Mouse (Mus musculus) MEL (cell line): ENCODE results near the gene Evc.
A peak's percentile ranks its signal among the peaks of the same experiment; 100 is the strongest.

Source experiments
- CHD2 ChIP-seq: IDR thresholded peaks from 2 replicates; pipeline ENCODE4 v1.6.1; 2011; ENCODE audit warnings: low read length, improper control_type of control experiment
- CTCF ChIP-seq, 3 experiments: IDR thresholded peaks in 2 of 3; conservative IDR thresholded peaks in 1 of 3; 2 replicates each; pipeline ENCODE4 v1.5.1; 2011 to 2012; ENCODE audit warnings: low read length in 3 of 3, low read depth in 2 of 3, mild to moderate bottlenecking in 2 of 3, improper control_type of control experiment in 1 of 3, inconsistent platforms in 1 of 3, mixed read lengths in 1 of 3, moderate library complexity in 1 of 3; ENCODE audit not compliant: control insufficient read depth in 1 of 3, insufficient read depth in 1 of 3, poor library complexity in 1 of 3, severe bottlenecking in 1 of 3
- EP300 ChIP-seq, 2 experiments: IDR thresholded peaks; 2 replicates each; pipeline ENCODE4 v1.6.1; 2011; ENCODE audit warnings: improper control_type of control experiment in 2 of 2, low read length in 2 of 2, low read depth in 1 of 2, mild to moderate bottlenecking in 1 of 2
- GABPA ChIP-seq: IDR thresholded peaks from 2 replicates; pipeline ENCODE4 v1.6.1; 2012; ENCODE audit warnings: low read depth, mild to moderate bottlenecking, inconsistent platforms, low read length, improper control_type of control experiment, moderate library complexity
- HCFC1 ChIP-seq: IDR thresholded peaks from 2 replicates; pipeline ENCODE4 v1.6.1; 2012; ENCODE audit warnings: low read depth, mild to moderate bottlenecking, inconsistent platforms, low read length, improper control_type of control experiment, moderate library complexity
- POLR2AphosphoS2 ChIP-seq: IDR thresholded peaks from 2 replicates; pipeline ENCODE4 v1.6.1; 2011; ENCODE audit warnings: low read length, improper control_type of control experiment
- RAD21 ChIP-seq: IDR thresholded peaks from 2 replicates; pipeline ENCODE4 v1.6.1; 2011; ENCODE audit warnings: mild to moderate bottlenecking, low read depth, low read length, improper control_type of control experiment
- RCOR1 ChIP-seq: IDR thresholded peaks from 2 replicates; pipeline ENCODE4 v1.6.1; 2012; ENCODE audit warnings: low read depth, mild to moderate bottlenecking, inconsistent platforms, low read length, improper control_type of control experiment
- TBP ChIP-seq: IDR thresholded peaks from 2 replicates; pipeline ENCODE4 v1.8.0; 2011; ENCODE audit warnings: low read depth, low read length, improper control_type of control experiment
- TCF12 ChIP-seq: IDR thresholded peaks from 2 replicates; pipeline ENCODE4 v1.6.1; 2014; ENCODE audit warnings: low read depth, mild to moderate bottlenecking, inconsistent platforms, low read length, improper control_type of control experiment, moderate library complexity
- ZC3H11A ChIP-seq: IDR thresholded peaks from 2 replicates; pipeline ENCODE4 v1.6.1; 2012; ENCODE audit warnings: low read depth, mild to moderate bottlenecking, inconsistent platforms, low read length, improper control_type of control experiment
- ZKSCAN1 ChIP-seq: IDR thresholded peaks from 2 replicates; pipeline ENCODE4 v1.6.1; 2012; ENCODE audit warnings: low read depth, mild to moderate bottlenecking, inconsistent platforms, low read length, improper control_type of control experiment, moderate library complexity

- TF ChIP-seq CHD2 (no peak), ZKSCAN1 (no peak), HCFC1 (no peak), POLR2AphosphoS2 (no peak), TCF12 (no peak), CTCF (IDR thresholded peaks at IDR 0.05 in 2 of 3, conservative IDR thresholded peaks at IDR 0.05 in 1 of 3; ENCODE audit: control insufficient read depth in 1 of 3, insufficient read depth in 1 of 3, low read depth in 2 of 3, low read length in 3 of 3, poor library complexity in 1 of 3, severe bottlenecking in 1 of 3) (peak; percentile 16 to 56 (median 18); a peak in 4 of 6 replicates), TBP (no peak), ZC3H11A (no peak), RCOR1 (no peak), RAD21 (no peak; the same call in 1 of the 2 replicates), GABPA (no peak), EP300 (IDR thresholded peaks at IDR 0.05; ENCODE audit: low read depth in 1 of 2, low read length in 2 of 2) (no peak)
Observed at GRCm38 (mm10) chr5:37354385-37354784, 17.7 kb upstream of the Evc start.
